Mouse (Mus musculus): ENCODE data around the gene Taar7b. TPM values are rescaled to one million over a fixed set of nuclear protein-coding genes. Genes with fewer than 3 reads are reported as not detected.
A peak's percentile ranks its signal among the peaks of the same experiment; 100 is the strongest.

The Taar7b gene
- not detected for total RNA-seq (2021)
- long read RNA-seq, experiment 1, result 0 reads
- long read RNA-seq, experiment 2, result 0 reads

DNA sequence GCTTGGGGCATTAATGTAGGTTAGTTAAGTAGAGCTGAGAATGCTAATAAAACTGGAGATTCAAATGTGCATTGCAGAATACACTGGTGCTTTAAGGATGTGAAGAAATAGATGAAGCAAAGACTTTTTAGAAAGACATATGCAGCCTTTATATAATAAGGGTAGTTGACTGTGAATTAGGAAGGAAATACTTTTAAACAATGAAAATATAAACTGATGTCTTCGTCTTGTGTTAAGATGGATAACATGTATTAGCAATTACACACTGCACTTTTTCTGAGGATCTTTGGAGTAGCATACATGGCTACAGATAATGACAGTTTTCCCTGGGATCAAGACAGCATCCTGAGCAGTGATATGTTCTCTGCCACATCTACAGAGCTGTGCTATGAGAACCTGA lies at the start of gene Taar7b:
Gene Taar7b, plus strand, starts transcription at position 301 of the 400 bp plus-strand sequence.
- DNase-seq (ENCODE audit: low spot score in 2 of 2), result no peak

DNA sequence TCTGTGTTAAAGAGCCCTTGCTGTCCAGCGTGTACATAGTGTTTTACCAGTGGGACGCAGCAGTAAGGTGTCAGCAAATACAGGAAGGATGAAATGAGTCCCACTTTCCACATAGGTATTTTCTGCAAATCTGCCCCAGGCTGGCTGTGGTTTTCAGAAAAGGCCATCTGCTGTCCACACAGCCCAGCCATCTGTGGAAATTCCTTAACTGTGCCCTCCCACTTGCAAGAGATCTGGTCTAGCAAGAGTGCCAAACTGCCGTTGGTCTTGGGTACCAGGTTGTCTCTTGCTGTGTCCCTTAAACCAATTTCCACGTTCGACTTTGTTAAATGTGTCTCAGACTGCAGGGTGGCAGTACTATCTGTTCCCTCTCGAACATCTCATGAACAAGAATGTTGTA lies 48.0 kb upstream of the Taar7b start:
- no peak for DNase-seq (ENCODE audit: low spot score in 2 of 2)

- DNase-seq (ENCODE audit: low spot score in 2 of 2), result no peak
Observed at GRCm38 (mm10) chr10:23959071-23959470, 40.7 kb upstream of the Taar7b start.

GRCm38 (mm10) chr10:23960444-23960915 lies 39.3 kb upstream of the Taar7b start, which contains the start of gene Taar4:
Taar4 (plus strand) TSS chr10:23960494.
- no peak for DNase-seq (ENCODE audit: low spot score in 2 of 2)

GRCm38 (mm10) chr10:23963444-23963843 lies 36.3 kb upstream of the Taar7b start:
- no peak for DNase-seq (ENCODE audit: low spot score in 2 of 2)

DNA sequence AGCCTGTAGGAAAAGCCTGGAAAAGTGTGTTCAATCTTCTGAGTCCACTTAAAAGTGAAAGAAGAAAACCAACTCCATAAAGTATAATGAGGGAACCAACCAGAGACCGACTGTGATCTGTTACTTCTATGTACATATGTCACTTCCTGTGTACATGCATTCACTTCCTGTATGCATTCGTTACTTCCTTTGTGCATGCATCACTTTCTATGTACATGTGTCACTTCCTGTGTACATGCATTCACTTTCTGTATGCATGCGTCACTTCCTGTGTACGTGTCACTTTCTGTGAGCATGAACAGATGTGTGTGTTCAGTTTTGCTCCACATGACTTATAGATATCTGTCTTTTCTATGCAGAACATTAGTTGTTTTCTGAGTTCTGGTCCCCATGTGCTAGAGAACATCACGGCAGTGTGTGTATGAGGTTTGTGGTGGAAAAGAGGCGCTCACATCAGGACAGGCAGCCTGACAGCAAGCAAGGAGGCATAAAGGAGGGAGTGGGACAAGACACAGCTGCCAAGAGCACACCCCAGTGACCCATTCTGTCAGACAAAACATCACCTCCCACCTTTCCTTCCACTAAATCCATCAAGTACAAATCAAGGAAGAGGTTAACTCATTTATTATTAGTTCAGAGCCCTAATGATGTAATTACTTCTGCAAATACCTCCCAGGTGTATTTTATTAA lies 34.7 kb upstream of the Taar7b start:
- no peak for DNase-seq (ENCODE audit: low spot score in 2 of 2)

DNA sequence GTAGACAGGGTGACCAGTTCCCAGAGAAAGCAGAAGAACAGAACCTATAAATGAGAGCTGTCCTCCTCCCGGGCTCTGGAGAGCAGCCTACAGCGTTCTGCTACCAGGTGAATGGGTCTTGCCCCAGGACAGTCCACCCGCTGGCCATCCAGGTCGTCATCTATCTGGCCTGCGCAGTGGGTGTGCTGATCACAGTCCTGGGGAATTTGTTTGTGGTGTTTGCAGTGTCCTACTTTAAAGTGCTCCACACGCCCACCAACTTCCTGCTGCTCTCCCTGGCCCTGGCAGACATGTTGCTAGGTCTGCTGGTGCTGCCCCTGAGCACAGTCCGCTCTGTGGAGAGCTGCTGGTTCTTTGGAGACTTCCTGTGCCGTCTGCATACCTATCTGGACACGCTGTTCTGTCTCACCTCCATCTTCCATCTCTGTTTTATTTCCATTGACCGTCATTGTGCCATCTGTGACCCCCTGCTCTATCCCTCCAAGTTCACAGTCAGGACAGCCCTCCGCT lies 29.0 kb upstream of the Taar7b start, which contains the start of gene Taar5:
Gene Taar5, plus strand, starts transcription at position 51 of the 510 bp plus-strand sequence.
- no peak for DNase-seq (ENCODE audit: low spot score in 2 of 2)

GRCm38 (mm10) chr10:23971256-23971655 lies 28.5 kb upstream of the Taar7b start:
- DNase-seq (ENCODE audit: low spot score in 2 of 2), result no peak

DNA sequence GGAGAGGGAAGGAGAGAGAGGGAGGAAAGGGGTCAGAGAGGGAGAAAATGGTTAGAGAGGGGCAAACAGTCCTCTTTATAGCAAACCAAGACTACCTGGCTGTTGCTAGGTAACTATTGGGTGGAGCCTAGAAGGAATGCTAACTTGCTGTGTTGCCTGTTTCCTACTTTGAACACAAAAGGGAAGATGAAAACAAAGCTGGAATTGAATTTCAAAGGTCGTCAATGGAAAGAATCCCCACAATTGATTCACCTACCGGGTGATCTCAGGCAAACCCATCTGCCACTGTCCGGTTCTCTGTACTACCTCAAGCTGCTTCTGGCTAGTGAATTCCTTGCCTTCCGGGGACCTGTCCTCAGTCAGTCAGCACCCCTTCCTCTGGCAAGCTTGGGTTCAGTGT lies 21.8 kb upstream of the Taar7b start:
- no peak for DNase-seq (ENCODE audit: low spot score in 2 of 2)

GRCm38 (mm10) chr10:23978901-23979705 lies 20.6 kb upstream of the Taar7b start:
- peak; percentile 66 for DNase-seq (ENCODE audit: low spot score in 2 of 2)

DNA sequence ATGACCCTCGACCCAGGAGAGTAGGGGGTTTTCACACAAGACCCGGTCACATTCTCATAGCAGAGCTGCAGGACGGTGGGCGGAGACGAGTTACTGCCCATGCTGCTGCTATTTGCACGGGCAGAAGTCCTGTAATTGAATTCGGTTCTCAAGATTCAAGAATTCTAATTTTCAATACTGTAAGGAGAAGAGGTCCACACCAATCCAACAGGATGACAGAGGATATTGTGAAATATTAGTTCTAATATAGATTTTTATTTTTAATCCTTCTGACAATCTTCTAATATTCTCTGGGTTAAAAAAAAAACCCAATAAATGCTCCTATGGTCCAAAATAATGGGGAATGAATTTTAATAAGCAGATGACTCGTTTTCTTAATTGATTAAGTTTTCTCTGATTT lies 14.2 kb upstream of the Taar7b start, which contains the start of gene Taar6:
Gene Taar6, minus strand, starts transcription at position 101 of the 400 bp plus-strand sequence.
- no peak for DNase-seq (ENCODE audit: low spot score in 2 of 2)

DNA sequence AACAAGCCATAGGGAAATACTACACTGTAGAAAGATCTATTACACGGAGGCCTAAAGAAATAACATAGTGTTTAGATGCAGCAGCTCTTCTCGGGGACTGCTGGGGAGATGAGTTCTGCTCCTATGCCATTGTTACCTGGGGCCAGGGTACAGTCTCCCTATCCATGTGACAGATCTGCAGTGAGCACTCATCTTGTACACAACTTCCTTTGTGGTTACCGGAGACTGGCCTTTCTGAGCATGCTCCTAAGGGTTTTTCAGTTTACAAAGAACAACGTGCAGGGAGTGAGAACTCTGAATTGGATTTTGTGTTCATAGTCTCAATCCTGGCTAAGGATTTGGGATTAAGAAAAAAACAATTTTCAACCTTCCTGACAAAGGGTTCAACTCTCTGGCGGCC lies 13.3 kb upstream of the Taar7b start:
- DNase-seq (ENCODE audit: low spot score in 2 of 2), result no peak

DNA sequence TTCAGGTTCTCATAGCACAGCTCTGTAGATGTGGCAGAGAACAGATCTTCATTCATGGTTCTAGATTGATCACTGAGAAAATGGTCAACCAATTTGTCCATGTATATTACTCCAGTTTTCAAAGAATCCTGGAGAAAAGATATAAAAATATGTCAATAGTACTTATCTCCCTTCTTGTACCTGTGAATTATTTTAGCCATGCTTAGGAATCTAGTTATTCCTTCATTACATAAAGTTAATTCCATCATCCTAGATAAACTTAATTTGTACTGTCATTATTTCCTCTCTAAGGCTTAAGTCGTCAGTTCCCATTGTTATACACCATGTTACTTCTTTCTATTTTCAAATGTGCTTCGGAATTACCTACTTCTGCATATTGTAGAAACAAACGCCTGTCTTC lies 6.4 kb upstream of the Taar7b start, which contains the start of gene Taar7a:
Gene Taar7a, minus strand, starts transcription at position 101 of the 400 bp plus-strand sequence.
- DNase-seq (ENCODE audit: low spot score in 2 of 2), result no peak

DNA sequence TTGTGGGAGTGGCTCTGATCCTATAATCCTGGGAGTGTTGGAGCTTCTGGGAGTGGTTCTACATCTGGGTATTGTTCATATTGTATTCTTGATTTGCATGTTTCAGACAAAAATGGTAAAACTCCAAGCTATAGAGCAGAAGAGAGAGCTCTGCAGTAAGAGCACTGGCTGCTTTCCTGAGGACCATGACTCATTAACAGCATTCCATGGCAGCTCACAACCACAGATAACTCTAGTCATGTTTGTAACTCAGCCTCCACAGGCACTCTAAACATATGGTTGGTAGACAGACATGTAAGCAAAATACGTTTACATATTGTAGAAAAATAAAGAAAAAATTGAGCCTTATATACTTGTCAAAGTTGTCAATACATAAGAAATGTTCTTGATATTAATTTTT lies 6.7 kb downstream of the Taar7b start:
- DNase-seq (ENCODE audit: low spot score in 2 of 2), result no peak

GRCm38 (mm10) chr10:24007034-24007433 lies 7.3 kb downstream of the Taar7b start:
- DNase-seq (ENCODE audit: low spot score in 2 of 2), result no peak

DNA sequence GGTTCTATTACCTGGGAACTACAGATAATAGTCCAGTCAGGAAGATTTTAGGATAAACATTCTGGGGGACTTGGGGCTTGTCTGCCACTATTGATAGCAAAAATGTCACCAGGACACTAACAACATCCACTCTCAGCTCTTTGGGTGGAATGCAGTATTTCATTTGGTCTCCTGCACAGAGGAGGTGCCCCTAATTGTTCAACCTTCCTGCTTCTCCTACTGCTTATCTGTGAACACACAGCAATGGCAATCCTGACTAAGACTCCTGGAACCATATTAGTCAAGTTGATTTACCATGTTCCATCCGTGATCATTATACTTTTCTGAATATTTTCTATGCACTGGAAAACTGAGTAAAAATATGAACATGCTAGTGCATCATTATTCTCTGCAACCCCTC lies 8.4 kb downstream of the Taar7b start:
- no peak for DNase-seq (ENCODE audit: low spot score in 2 of 2)

- DNase-seq (ENCODE audit: low spot score in 2 of 2), result no peak
Observed at GRCm38 (mm10) chr10:24026922-24027321, 27.2 kb downstream of the Taar7b start, which contains the start of gene Taar7d. Taar7d (plus strand) TSS chr10:24027222.

DNA sequence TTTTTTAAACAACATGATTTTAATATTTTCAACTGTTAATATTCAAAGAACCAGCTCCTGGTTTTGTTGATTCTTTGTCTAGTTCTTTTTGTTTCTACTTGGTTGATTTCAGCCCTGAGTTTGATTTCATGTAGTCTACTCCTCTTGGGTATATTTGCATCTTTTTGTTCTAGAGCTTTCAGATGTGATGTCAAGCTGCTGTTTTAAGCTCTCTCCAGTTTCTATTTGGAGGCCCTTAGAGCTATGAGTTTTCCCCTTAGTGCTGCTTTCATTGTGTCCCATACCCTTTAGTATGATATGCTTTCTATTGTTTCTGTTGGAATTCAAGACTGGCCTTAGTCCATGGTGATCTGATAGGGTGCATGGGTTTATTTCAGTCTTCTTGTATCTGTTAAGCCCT lies 31.6 kb downstream of the Taar7b start:
- DNase-seq (ENCODE audit: low spot score in 2 of 2), result no peak

- DNase-seq (ENCODE audit: low spot score in 2 of 2), result no peak
Observed at GRCm38 (mm10) chr10:24037314-24037713, 37.6 kb downstream of the Taar7b start, which contains the start of gene Taar7e. Taar7e (plus strand) TSS chr10:24037614.

DNA sequence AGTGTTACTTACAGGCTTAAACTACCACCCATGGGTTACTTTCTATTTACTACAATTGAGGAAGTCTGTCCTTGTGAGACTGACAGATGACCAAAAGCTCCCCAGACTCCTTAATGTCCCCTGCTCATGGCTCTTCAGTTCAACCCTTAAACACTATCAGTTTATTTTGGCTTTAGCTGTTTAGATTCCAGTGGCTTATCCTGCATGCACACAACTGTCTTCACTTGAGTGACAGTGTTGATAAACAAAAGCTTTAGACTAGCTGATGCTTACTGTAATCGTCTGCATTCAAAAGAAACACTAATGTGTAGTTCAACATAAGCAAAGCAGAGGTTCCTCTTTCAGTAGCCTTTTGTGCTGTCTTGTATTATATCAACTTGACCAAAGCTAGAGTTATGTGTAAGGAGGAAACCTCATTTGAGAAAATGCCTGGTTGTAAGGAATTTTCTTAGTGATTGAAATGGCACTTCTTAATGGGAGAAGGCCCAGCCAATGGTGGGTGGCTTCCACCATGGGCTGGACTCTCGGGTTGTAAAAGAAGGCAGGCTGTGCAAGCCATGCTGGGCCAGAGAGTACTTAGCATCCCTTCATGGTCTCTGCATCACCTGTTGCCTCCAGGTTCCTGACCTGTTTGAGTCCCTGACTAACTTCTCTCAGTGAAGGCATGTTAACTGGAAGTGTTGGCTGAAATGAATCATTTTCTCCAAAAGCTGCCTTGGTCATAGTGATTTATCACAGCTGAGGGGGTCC lies 40.6 kb downstream of the Taar7b start:
- DNase-seq (ENCODE audit: low spot score in 2 of 2), result no peak

- DNase-seq (ENCODE audit: low spot score in 2 of 2), result no peak
Observed at GRCm38 (mm10) chr10:24049210-24049609, 49.5 kb downstream of the Taar7b start, which contains the start of gene Taar7f. Taar7f (plus strand) TSS chr10:24049510.
